Mouse (Mus musculus): ENCODE results near the gene Lemd2. TPM values are rescaled to one million over a fixed set of nuclear protein-coding genes. Genes with fewer than 3 reads are reported as not detected.

The Lemd2 gene
- total and polyA plus RNA-seq, 3 experiments, result 46.8 to 59.7 TPM; not detected in 1

DNA sequence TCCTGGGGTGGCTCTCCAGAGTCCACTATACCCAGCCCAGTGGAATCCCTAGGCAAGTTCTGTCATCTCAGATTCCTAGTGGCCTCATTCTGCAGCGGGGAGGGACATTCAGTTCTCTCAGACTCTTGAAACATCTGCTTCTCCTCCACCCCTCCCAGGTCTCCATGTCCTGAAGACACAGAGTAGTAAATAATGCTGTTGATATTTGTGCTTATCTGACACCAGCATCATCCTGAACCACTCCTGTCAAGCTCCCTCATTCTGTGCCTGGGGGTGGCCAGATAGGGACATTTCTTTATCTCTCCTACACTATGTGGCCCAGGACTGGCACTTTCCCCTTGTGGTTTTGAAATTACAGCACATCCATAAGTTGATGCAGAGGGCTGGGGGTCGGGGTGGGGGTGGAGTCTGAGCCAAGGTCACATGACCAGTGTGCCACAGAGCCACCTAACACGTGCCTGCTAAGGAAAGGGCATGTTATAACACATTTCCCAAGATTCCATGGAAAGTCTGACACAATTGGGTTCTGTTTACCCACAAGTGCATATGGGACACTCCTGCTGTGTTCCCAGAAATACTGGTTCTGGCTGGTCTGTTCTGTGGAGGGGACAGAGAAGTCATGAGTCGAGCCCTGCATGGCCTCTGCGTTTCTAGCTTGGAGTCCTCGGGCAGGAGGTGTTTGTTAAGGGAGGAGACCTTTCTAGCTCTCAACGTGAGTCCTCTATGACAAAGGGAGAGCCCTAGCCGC, 51.1 kb downstream of the Lemd2 start (continued):
- no peak for TF ChIP-seq ELF1 (IDR thresholded peaks at IDR 0.05; ENCODE audit: low read depth, low read length)
- peak; percentile 97 for TF ChIP-seq TCF12 (IDR thresholded peaks at IDR 0.05; ENCODE audit: low read depth, low read length)
- no peak for TF ChIP-seq MYB (IDR thresholded peaks at IDR 0.05; ENCODE audit: low read depth, low read length)
- TF ChIP-seq JUND (IDR thresholded peaks at IDR 0.05; ENCODE audit: low read depth, low read length), result no peak
- peak; percentile 95 for TF ChIP-seq MAX (IDR thresholded peaks at IDR 0.05; ENCODE audit: low read length)
- no peak for TF ChIP-seq CHD1 (IDR thresholded peaks at IDR 0.05; ENCODE audit: low read depth, low read length)
- TF ChIP-seq KAT2A (conservative IDR thresholded peaks at IDR 0.05; ENCODE audit: low read depth, low read length), result no peak
- TF ChIP-seq SMC3 (IDR thresholded peaks at IDR 0.05; ENCODE audit: low read depth, low read length), result no peak
- TF ChIP-seq MYC (IDR thresholded peaks at IDR 0.05; ENCODE audit: low read depth, low read length), result peak; percentile 84
- peak; percentile 95 for TF ChIP-seq USF1 (IDR thresholded peaks at IDR 0.05; ENCODE audit: low read depth, low read length)
- peak; percentile 85 for TF ChIP-seq ETS1 (IDR thresholded peaks at IDR 0.05; ENCODE audit: low read depth, low read length)
- TF ChIP-seq BHLHE40 (IDR thresholded peaks at IDR 0.05; ENCODE audit: borderline replicate concordance, low read depth, low read length), result peak; percentile 90
- TF ChIP-seq POLR2AphosphoS5 (IDR thresholded peaks at IDR 0.05; ENCODE audit: borderline replicate concordance, low read depth, low read length), result no peak
- TF ChIP-seq MAZ (IDR thresholded peaks at IDR 0.05; ENCODE audit: low read depth, low read length), result peak; percentile 76; the same call in 1 of the 2 replicates
- no peak for TF ChIP-seq ZMIZ1 (IDR thresholded peaks at IDR 0.05; ENCODE audit: low read depth, low read length)
- no peak for TF ChIP-seq E2F4 (IDR thresholded peaks at IDR 0.05; ENCODE audit: borderline replicate concordance, low read depth, low read length)
- peak; percentile 93 for TF ChIP-seq TAL1 (IDR thresholded peaks at IDR 0.05; ENCODE audit: low read length)
- peak; percentile 87 to 95 for TF ChIP-seq EP300 (IDR thresholded peaks at IDR 0.05; ENCODE audit: low read depth in 1 of 2, low read length in 2 of 2)
- TF ChIP-seq HCFC1 (IDR thresholded peaks at IDR 0.05; ENCODE audit: low read depth, low read length), result no peak
- TF ChIP-seq ZC3H11A (IDR thresholded peaks at IDR 0.05; ENCODE audit: low read depth, low read length), result no peak
- TF ChIP-seq USF2 (IDR thresholded peaks at IDR 0.05; ENCODE audit: borderline replicate concordance in 1 of 2, insufficient read depth in 1 of 2, low read depth in 1 of 2, low read length in 2 of 2), result peak in 1 of 2 experiments; percentile 81; a peak in 2 of 4 replicates

- peak; percentile 60 for DNase-seq (ENCODE audit: low read depth, low spot score)
- Histone ChIP-seq H3K4me1 (ENCODE audit: control insufficient read depth in 1 of 2, insufficient read depth in 2 of 2, low read length in 2 of 2) (peaks cover 7 to 20% of the 10 kb centered on the region in 2 experiments; a peak in 3 of 4 replicates), H3K36me3 (ENCODE audit: control insufficient read depth in 1 of 2, insufficient read depth in 2 of 2, low read length in 2 of 2) (peaks cover 0 to 15% of the 10 kb centered on the region in 2 experiments; a peak in 2 of 4 replicates), H3K9ac (ENCODE audit: control insufficient read depth, low read depth, low read length, poor library complexity, severe bottlenecking) (no peak overlapping the region), H3K79me2 (ENCODE audit: control insufficient read depth, insufficient read depth, low read length, poor library complexity) (no peaks in the 10 kb centered on the region), H3K27ac (ENCODE audit: control insufficient read depth, low read depth, low read length) (no peak overlapping the region), H3K9me3 (replicated peaks; ENCODE audit: insufficient read depth, low read length) (no peaks in the 10 kb centered on the region), H3K27me3 (ENCODE audit: control insufficient read depth in 1 of 2, insufficient read depth in 2 of 2, low read length in 2 of 2) (no peaks in the 10 kb centered on the region), H3K4me3 (ENCODE audit: control insufficient read depth in 1 of 2, insufficient read depth in 1 of 2, low read depth in 2 of 2, low read length in 2 of 2) (no peak overlapping the region)
- TF ChIP-seq RAD21 (IDR thresholded peaks at IDR 0.05; ENCODE audit: low read depth, low read length) (peak; percentile 36), ZC3H11A (IDR thresholded peaks at IDR 0.05; ENCODE audit: low read depth, low read length) (peak; percentile 43), NELFE (IDR thresholded peaks at IDR 0.05; ENCODE audit: low read depth, low read length) (no peak), SMC3 (IDR thresholded peaks at IDR 0.05; ENCODE audit: low read depth, low read length) (peak; percentile 60), ZKSCAN1 (IDR thresholded peaks at IDR 0.05; ENCODE audit: low read depth, low read length) (no peak), CTCF (IDR thresholded peaks at IDR 0.05 in 2 of 3, conservative IDR thresholded peaks at IDR 0.05 in 1 of 3; ENCODE audit: control insufficient read depth in 1 of 3, insufficient read depth in 1 of 3, low read depth in 2 of 3, low read length in 3 of 3, poor library complexity in 1 of 3, severe bottlenecking in 1 of 3) (peak; percentile 71 to 83 (median 77)), TBP (IDR thresholded peaks at IDR 0.05; ENCODE audit: low read depth, low read length) (no peak)
Measured at GRCm38 (mm10) chr17:27151411-27151810, 52.9 kb downstream of the Lemd2 start.
